Mouse (Mus musculus): ENCODE measurements around the gene Tbata. TPM values are rescaled to one million over a fixed set of nuclear protein-coding genes. Genes with fewer than 3 reads are reported as not detected.

Gene Tbata
- polyA plus RNA-seq, 1 experiment from 2014 or later = not detected

DNA sequence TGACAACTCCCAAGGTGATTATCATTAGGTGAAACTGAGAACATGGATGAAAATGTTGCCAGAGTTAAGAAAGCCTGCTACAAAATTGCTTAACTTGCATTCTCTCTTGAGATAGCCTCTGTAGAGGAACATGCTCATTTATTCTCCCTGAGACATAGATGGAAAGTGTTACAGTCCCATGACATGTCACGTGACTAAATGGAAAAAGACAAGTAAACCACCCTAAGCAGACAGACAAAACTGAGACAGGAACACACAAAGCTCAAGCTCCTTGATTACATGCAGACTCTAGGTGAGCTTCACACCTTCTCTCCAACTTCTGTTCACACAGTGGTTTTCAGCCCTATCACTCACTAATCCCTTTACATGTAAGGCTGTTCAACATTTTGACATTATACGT lies 28.4 kb upstream of the Tbata start:
- Histone ChIP-seq H3K9me3 (ENCODE audit: control insufficient read depth, low read length) (no peaks in the 10 kb centered on the region), H3K4me1 (ENCODE audit: control insufficient read depth, insufficient read depth, low read length) (peaks cover 12% of the 10 kb centered on the region; the same call in 1 of the 2 replicates), H3K27ac (replicated peaks; ENCODE audit: low read depth, low read length) (no peak overlapping the region), H3K4me3 (replicated peaks; ENCODE audit: low read depth, low read length) (no peak overlapping the region), H3K9ac (replicated peaks; ENCODE audit: low read length) (no peak overlapping the region), H3K36me3 (ENCODE audit: control insufficient read depth, insufficient read depth, low read length) (peaks cover 16% of the 10 kb centered on the region), H3K4me2 (ENCODE audit: low read length) (no peak overlapping the region), H3K27me3 (ENCODE audit: control insufficient read depth, insufficient read depth, low read length) (no peaks in the 10 kb centered on the region)
- no peak for DNase-seq
- 92% methylated on average over 2 of the region's 2 CpGs for WGBS
- ATAC-seq (ENCODE audit: low FRiP score, low TSS enrichment) = no peak

DNA sequence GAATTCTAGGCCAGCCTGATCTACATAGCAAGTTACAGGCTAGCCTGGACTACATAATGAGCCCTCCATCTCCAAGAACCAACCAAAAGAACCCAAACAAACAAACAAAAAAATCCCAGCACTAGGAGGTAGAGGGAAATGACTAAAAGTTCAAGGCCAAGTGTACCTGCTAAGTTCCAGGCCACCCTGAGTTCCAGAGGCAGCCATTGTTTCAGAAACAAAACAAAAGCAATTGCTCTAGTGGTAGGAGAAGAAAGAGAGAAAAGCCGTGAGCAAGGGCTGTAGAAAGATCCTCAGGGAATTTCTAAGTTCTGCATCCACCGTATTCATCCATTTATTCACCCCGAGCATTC lies 26.0 kb upstream of the Tbata start:
- Histone ChIP-seq H3K9ac (replicated peaks; ENCODE audit: low read length) (peak overlapping the region; percentile 89), H3K27ac (replicated peaks; ENCODE audit: low read depth, low read length) (peak overlapping the region; percentile 92), H3K9me3 (ENCODE audit: control insufficient read depth, low read length) (no peaks in the 10 kb centered on the region), H3K36me3 (ENCODE audit: control insufficient read depth, insufficient read depth, low read length) (0 out of 2 replicates have a peak, but pooled peaks cover 6% of the 10 kb centered on the region), H3K4me2 (ENCODE audit: low read length) (peak overlapping the region; percentile 87), H3K27me3 (ENCODE audit: control insufficient read depth, insufficient read depth, low read length) (no peaks in the 10 kb centered on the region), H3K4me3 (replicated peaks; ENCODE audit: low read depth, low read length) (peak overlapping the region; percentile 75), H3K4me1 (ENCODE audit: control insufficient read depth, insufficient read depth, low read length) (peaks cover 12% of the 10 kb centered on the region; the same call in 1 of the 2 replicates)
- ATAC-seq (ENCODE audit: low FRiP score, low TSS enrichment) = no peak
- DNase-seq = no peak
- 0% methylated on average over 3 of the region's 3 CpGs for WGBS

DNA sequence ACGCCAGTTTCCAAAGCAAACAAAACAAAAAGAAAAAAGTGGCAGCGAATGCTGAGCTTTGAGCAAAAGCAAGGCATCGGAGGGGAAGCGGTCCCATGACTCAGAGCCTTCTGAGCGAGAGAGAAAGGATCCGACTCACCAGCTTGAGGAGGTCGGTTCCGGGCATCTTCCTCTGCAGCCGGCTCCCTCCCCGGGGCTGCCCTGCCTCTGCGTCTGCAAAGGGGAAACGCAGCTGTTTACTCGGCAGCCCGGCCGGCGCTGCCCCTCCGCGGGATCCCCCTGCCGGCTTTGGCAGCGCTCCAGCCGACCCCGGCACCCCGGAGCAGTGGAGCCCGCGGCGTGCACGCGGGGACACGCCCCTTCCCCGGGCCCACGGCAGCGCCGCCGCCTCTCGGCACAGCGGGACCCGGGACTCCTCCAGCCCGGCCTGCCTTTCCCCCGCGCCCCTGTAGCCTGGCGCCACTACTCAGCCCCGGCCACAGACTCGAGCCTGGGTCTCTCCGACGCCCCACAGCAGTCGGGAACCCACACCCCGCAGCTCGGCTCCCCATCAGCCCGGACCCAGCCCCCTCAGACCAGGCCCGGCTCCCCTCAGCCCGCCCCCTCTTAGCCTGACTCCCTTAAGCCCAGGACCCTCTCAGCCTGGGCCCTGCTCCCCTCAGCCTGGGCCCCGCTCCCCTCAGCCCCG lies 25.5 kb upstream of the Tbata start:
- peak overlapping the region; percentile 92 for H3K27ac ChIP-seq (replicated peaks; ENCODE audit: low read depth, low read length)
- peak; percentile 84 for DNase-seq
- 1% methylated on average over 52 of the region's 53 CpGs for WGBS
- H3K9me3 ChIP-seq (ENCODE audit: control insufficient read depth, low read length) = no peaks in the 10 kb centered on the region
- 0 out of 2 replicates have a peak, but pooled peaks cover 3% of the 10 kb centered on the region for H3K36me3 ChIP-seq (ENCODE audit: control insufficient read depth, insufficient read depth, low read length)
- H3K4me3 ChIP-seq (replicated peaks; ENCODE audit: low read depth, low read length) = peak overlapping the region; percentile 75
- peaks cover 12% of the 10 kb centered on the region; the same call in 1 of the 2 replicates for H3K4me1 ChIP-seq (ENCODE audit: control insufficient read depth, insufficient read depth, low read length)
- peak overlapping the region; percentile 89 for H3K9ac ChIP-seq (replicated peaks; ENCODE audit: low read length)
- peak overlapping the region; percentile 87 for H3K4me2 ChIP-seq (ENCODE audit: low read length)
- ATAC-seq (ENCODE audit: low FRiP score, low TSS enrichment) = peak; percentile 72
- no peaks in the 10 kb centered on the region for H3K27me3 ChIP-seq (ENCODE audit: control insufficient read depth, insufficient read depth, low read length)

DNA sequence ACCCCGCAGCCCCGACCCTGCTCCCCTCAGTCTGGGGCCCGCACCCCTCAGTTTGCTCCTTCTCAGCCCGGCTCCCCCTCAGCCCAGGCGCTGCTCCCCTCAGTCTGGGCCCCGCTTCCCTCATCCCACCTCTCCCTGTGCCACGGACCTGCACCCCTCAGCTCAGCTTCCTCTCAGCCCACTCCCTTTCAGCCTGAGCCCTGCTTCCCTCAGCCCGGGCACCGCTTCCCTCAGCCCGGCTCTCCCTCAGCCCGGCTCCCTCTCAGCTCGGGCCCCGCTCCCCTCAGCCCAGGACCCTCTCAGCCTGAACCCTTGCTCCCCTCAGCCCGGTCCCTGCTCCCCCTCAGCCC lies 25.0 kb upstream of the Tbata start:
- no peaks in the 10 kb centered on the region for H3K27me3 ChIP-seq (ENCODE audit: control insufficient read depth, insufficient read depth, low read length)
- peak overlapping the region; percentile 75 for H3K4me3 ChIP-seq (replicated peaks; ENCODE audit: low read depth, low read length)
- no peaks in the 10 kb centered on the region for H3K9me3 ChIP-seq (ENCODE audit: control insufficient read depth, low read length)
- WGBS = under 1% methylated on average over 14 of the region's 14 CpGs
- 0 out of 2 replicates have a peak, but pooled peaks cover 3% of the 10 kb centered on the region for H3K36me3 ChIP-seq (ENCODE audit: control insufficient read depth, insufficient read depth, low read length)
- peaks cover 12% of the 10 kb centered on the region; the same call in 1 of the 2 replicates for H3K4me1 ChIP-seq (ENCODE audit: control insufficient read depth, insufficient read depth, low read length)
- H3K27ac ChIP-seq (replicated peaks; ENCODE audit: low read depth, low read length) = peak overlapping the region; percentile 92
- peak overlapping the region; percentile 87 for H3K4me2 ChIP-seq (ENCODE audit: low read length)
- H3K9ac ChIP-seq (replicated peaks; ENCODE audit: low read length) = peak overlapping the region; percentile 89
- DNase-seq = no peak
- ATAC-seq (ENCODE audit: low FRiP score, low TSS enrichment) = peak; percentile 59; the same call in 1 of the 2 replicates

DNA sequence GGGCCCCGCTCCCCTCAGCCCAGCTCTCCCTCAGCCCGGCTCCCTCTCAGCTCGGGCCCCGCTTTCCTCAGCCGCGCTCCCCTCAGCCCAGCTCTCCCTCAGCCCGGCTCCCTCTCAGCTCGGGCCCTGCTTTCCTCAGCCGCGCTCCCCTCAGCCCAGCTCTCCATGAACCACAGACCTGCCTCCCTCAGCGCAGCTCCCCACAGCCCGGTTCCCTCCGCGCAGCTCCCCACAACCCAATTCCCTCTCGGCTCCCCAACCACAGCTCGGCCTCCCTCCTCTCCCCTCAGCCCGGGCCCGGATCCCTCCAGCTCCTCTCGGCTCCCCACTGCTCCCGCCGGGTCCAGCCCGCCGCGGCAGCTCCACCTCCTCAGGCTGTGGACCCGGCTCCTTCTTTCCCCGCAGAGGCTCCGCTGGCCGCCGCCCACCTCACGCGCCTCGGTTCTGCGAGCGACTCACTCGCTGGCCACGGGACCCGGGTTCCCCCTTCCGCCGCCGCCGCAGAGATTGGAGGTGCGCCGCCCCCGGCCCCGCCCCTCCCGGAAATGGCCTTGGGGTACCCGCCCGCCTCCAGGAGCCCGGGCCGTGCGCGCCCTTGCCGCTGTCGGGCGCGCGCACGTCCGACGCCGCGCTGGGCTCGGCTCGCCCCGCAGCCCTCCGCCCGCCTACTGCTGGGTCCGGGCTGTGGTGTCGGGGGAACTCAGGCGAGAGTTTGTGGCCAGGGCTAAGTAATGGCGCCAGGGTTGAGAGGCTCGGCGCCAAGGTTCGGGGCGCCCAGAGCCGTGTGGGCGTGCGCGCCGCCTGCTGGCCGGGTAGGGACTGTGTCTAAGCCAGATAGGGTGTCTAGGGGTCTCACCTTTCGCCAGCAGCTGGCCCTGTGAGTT lies 24.4 kb upstream of the Tbata start, which contains the start of gene Sgpl1:
TSS of gene Sgpl1 (minus strand) at position 547 of the 884 bp plus-strand sequence.
- ATAC-seq (ENCODE audit: low FRiP score, low TSS enrichment) (peak; percentile 86), DNase-seq (peak; percentile 97)
- no peaks in the 10 kb centered on the region for H3K9me3 ChIP-seq (ENCODE audit: control insufficient read depth, low read length)
- peak within 1 kb of the TSS; percentile 89 for H3K9ac ChIP-seq (replicated peaks; ENCODE audit: low read length)
- peaks cover 12% of the 10 kb centered on the region; the same call in 1 of the 2 replicates for H3K4me1 ChIP-seq (ENCODE audit: control insufficient read depth, insufficient read depth, low read length)
- 0 out of 2 replicates have a peak, but pooled peaks cover 3% of the 10 kb centered on the region for H3K36me3 ChIP-seq (ENCODE audit: control insufficient read depth, insufficient read depth, low read length)
- H3K4me2 ChIP-seq (ENCODE audit: low read length) = peak within 1 kb of the TSS; percentile 87
- H3K27ac ChIP-seq (replicated peaks; ENCODE audit: low read depth, low read length) = peak within 1 kb of the TSS; percentile 92
- H3K4me3 ChIP-seq (replicated peaks; ENCODE audit: low read depth, low read length) = peak within 1 kb of the TSS; percentile 75
- no peaks in the 10 kb centered on the region for H3K27me3 ChIP-seq (ENCODE audit: control insufficient read depth, insufficient read depth, low read length)
- under 1% methylated on average over 82 of the region's 82 CpGs for WGBS

DNA sequence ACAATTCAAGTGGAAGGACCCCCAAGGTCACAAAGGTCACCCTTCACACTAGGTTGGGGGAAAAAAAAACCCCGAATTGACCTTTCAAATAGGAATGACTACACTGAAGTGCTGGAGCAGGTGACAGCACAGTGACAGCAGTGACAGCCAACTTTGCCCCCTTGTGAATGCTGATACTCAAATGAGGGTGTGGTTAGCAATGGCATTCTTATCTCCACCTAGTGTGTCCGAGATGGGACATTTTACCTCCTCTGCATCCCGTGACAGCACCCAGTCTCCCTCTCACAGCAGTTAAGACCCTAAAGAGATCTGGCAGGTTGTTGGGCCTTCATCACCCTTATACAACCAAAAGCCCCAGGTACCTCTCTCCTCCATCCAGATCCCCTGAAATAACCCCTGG lies 22.3 kb upstream of the Tbata start:
- Histone ChIP-seq H3K4me3 (replicated peaks; ENCODE audit: low read depth, low read length) (no peak overlapping the region), H3K4me2 (ENCODE audit: low read length) (no peak overlapping the region), H3K36me3 (ENCODE audit: control insufficient read depth, insufficient read depth, low read length) (no peaks in the 10 kb centered on the region), H3K4me1 (ENCODE audit: control insufficient read depth, insufficient read depth, low read length) (peaks cover 8% of the 10 kb centered on the region; the same call in 1 of the 2 replicates), H3K27ac (replicated peaks; ENCODE audit: low read depth, low read length) (no peak overlapping the region), H3K9me3 (ENCODE audit: control insufficient read depth, low read length) (no peaks in the 10 kb centered on the region), H3K9ac (replicated peaks; ENCODE audit: low read length) (no peak overlapping the region), H3K27me3 (ENCODE audit: control insufficient read depth, insufficient read depth, low read length) (no peaks in the 10 kb centered on the region)
- 83% methylated on average over 3 of the region's 3 CpGs for WGBS
- DNase-seq (no peak), ATAC-seq (ENCODE audit: low FRiP score, low TSS enrichment) (no peak)

DNA sequence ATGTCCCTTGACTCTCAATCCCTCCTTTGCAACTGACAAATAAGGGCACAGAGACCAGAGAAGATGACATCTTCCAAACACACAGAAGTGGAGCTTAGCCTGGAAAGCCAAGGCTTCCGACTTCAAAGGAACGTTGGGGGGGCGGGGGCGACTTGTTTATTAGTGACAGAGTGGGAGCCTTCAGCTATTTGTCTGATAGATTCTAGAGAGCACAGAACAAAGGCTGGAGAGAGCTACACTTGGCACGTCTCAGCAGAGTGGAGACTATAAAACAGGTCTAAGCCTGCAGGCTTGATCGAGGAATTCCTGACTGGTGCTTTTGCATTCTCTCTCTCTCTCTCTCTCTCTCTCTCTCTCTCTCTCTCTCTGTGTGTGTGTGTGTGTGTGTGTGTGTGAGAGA lies 21.1 kb upstream of the Tbata start:
- Histone ChIP-seq H3K4me2 (ENCODE audit: low read length) (no peak overlapping the region), H3K9ac (replicated peaks; ENCODE audit: low read length) (no peak overlapping the region), H3K4me1 (ENCODE audit: control insufficient read depth, insufficient read depth, low read length) (peaks cover 1% of the 10 kb centered on the region; the same call in 1 of the 2 replicates), H3K27ac (replicated peaks; ENCODE audit: low read depth, low read length) (no peak overlapping the region), H3K4me3 (replicated peaks; ENCODE audit: low read depth, low read length) (no peak overlapping the region), H3K9me3 (ENCODE audit: control insufficient read depth, low read length) (no peaks in the 10 kb centered on the region), H3K36me3 (ENCODE audit: control insufficient read depth, insufficient read depth, low read length) (no peaks in the 10 kb centered on the region), H3K27me3 (ENCODE audit: control insufficient read depth, insufficient read depth, low read length) (no peaks in the 10 kb centered on the region)
- DNase-seq (no peak), ATAC-seq (ENCODE audit: low FRiP score, low TSS enrichment) (no peak)
- WGBS = 55% methylated on average over 6 of the region's 6 CpGs

DNA sequence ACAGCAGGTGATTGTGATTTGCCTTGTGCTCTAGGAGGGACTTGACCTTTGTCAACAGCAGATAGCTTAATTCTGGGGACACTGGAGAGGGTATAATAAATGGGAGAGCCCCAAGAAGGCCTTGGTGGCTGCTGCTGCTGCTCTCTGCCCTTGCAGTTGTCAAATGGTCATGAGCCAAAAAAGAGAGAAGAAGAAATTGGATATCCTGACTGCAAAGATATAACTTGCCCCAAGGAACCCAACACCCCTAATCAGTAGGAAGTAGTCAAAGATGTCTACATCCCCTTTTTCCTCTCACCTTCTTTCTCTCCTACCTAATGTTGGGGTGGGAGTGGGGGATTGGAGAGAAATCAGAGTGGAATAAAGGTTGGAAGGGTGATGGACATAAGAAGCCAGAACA lies 19.6 kb upstream of the Tbata start:
- Histone ChIP-seq H3K4me2 (ENCODE audit: low read length) (no peak overlapping the region), H3K4me1 (ENCODE audit: control insufficient read depth, insufficient read depth, low read length) (no peaks in the 10 kb centered on the region), H3K9me3 (ENCODE audit: control insufficient read depth, low read length) (no peaks in the 10 kb centered on the region), H3K9ac (replicated peaks; ENCODE audit: low read length) (no peak overlapping the region), H3K27ac (replicated peaks; ENCODE audit: low read depth, low read length) (no peak overlapping the region), H3K27me3 (ENCODE audit: control insufficient read depth, insufficient read depth, low read length) (no peaks in the 10 kb centered on the region), H3K4me3 (replicated peaks; ENCODE audit: low read depth, low read length) (no peak overlapping the region), H3K36me3 (ENCODE audit: control insufficient read depth, insufficient read depth, low read length) (no peaks in the 10 kb centered on the region)
- no peak for DNase-seq
- no peak for ATAC-seq (ENCODE audit: low FRiP score, low TSS enrichment)

Data from midbrain, embryonic 14.5 days (tissue).